Comparison of ENCODE assay signal across 9 mouse cellular contexts in the genomic region with DNA sequence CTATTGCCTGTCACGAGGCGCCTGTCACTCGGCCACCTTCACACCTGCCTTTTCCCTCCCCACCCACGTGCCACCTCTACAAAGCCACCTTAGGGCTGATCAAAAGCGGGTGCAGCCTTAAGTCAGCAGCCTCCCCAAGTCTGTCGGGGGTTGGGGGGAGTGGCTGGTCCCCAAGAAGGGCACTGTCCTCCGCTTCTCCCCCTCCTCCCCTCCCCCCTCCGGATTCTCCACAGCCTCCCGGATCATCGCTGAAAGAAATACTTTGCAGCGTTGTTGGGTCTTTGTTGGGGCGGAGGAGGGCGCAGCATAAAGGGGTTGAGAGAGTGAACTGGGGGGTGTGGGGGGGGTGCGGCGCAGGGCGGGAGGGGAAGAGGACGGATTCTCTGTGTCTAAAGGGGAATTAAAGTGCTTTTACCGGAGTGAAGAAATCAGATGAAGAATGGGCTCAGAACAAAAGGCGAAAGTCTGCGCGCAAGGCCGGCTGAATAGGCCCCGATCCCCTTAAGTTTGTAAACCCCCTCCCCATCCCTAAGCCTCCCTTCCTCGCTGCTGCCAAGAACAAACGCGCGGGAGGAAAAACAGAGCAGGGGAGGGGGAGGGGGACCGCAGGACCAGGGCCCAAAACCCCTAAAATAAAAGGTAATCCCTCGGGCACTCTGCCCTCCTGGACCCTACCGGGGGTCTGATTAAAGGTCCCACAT.
A peak's percentile ranks its signal among the peaks of the same experiment; 100 is the strongest.
DNase-seq lines count a peak whose midpoint lies in the region; ATAC-seq lines count a peak whose summit lies in the region.
"Had no signal": no experiment of that assay in that cellular context is flagged by ENCODE, and none has a peak within 500 bp of the region (broad histone marks: within the 10 kb centered on the region; RNA-seq: fewer than 3 reads in every experiment).

No protein-coding gene starts in this region.

- peak overlapping the region; percentile 26 for H3K4me2 ChIP-seq in lung, embryonic 16.5 days (ENCODE audit: low read depth, low read length)
- H3K4me2 ChIP-seq in forebrain, embryonic 14.5 days (ENCODE audit: low read length) = peak overlapping the region; percentile 48
- peak overlapping the region; percentile 40 for H3K4me2 ChIP-seq in limb, embryonic 15.5 days
- H3K4me2 ChIP-seq: liver, embryonic 15.5 days had no signal

- H3K9me3 ChIP-seq in lung, embryonic 16.5 days (ENCODE audit: control insufficient read depth, low read length) = no peaks in the 10 kb centered on the region
- H3K9me3 ChIP-seq in forebrain, embryonic 14.5 days (replicated peaks; ENCODE audit: control insufficient read depth, low read length) = no peaks in the 10 kb centered on the region
- H3K9me3 ChIP-seq in limb, embryonic 15.5 days = no peaks in the 10 kb centered on the region
- H3K9me3 ChIP-seq: liver, embryonic 15.5 days had no signal

- H3K4me1 ChIP-seq in lung, embryonic 16.5 days (replicated peaks; ENCODE audit: control insufficient read depth, insufficient read depth, low read length) = no peaks in the 10 kb centered on the region
- H3K4me1 ChIP-seq in forebrain, embryonic 14.5 days (ENCODE audit: control insufficient read depth, insufficient read depth, low read length) = peaks cover 10% of the 10 kb centered on the region; the same call in 1 of the 2 replicates
- peaks cover 7% of the 10 kb centered on the region for H3K4me1 ChIP-seq in limb, embryonic 15.5 days
- H3K4me1 ChIP-seq: liver, embryonic 15.5 days had no signal

- H3K4me3 ChIP-seq in lung, embryonic 16.5 days (ENCODE audit: low read length) = no peak overlapping the region
- H3K4me3 ChIP-seq in forebrain, embryonic 14.5 days (ENCODE audit: low read depth, low read length) = peak overlapping the region; percentile 19
- H3K4me3 ChIP-seq in limb, embryonic 15.5 days = peak overlapping the region; percentile 15; the same call in 1 of the 2 replicates
- H3K4me3 ChIP-seq: liver, embryonic 15.5 days had no signal

- no peak overlapping the region for H3K27ac ChIP-seq in lung, embryonic 16.5 days (ENCODE audit: low read length)
- H3K27ac ChIP-seq in forebrain, embryonic 14.5 days (ENCODE audit: low read depth, low read length) = no peak overlapping the region; the same call in 1 of the 2 replicates
- no peak overlapping the region for H3K27ac ChIP-seq in limb, embryonic 15.5 days
- H3K27ac ChIP-seq: liver, embryonic 15.5 days had no signal

- H3K36me3 ChIP-seq in lung, embryonic 16.5 days (ENCODE audit: control insufficient read depth, insufficient read depth, low read length) = no peaks in the 10 kb centered on the region
- H3K36me3 ChIP-seq in forebrain, embryonic 14.5 days (ENCODE audit: control insufficient read depth, insufficient read depth, low read length) = no peaks in the 10 kb centered on the region
- no peaks in the 10 kb centered on the region for H3K36me3 ChIP-seq in limb, embryonic 15.5 days
- H3K36me3 ChIP-seq: liver, embryonic 15.5 days had no signal

- no peak for ATAC-seq in lung, embryonic 16.5 days (ENCODE audit: low read depth)
- peak; percentile 64 for ATAC-seq in forebrain, embryonic 14.5 days
- no peak for ATAC-seq in limb, embryonic 15.5 days (ENCODE audit: insufficient number of reproducible peaks, low FRiP score, low TSS enrichment, low read depth)
- no peak for ATAC-seq in megakaryocyte-erythroid progenitor cell, adult 5-6 weeks (replicated peaks; ENCODE audit: low FRiP score, low TSS enrichment, poor library complexity, severe bottlenecking)

- peaks cover 24% of the 10 kb centered on the region for H3K27me3 ChIP-seq in lung, embryonic 16.5 days (ENCODE audit: control insufficient read depth, insufficient read depth, low read depth, low read length)
- no peaks in the 10 kb centered on the region for H3K27me3 ChIP-seq in forebrain, embryonic 14.5 days (replicated peaks; ENCODE audit: control insufficient read depth, insufficient read depth, low read length)
- peaks cover 67% of the 10 kb centered on the region for H3K27me3 ChIP-seq in limb, embryonic 15.5 days

- no peak overlapping the region for H3K9ac ChIP-seq in lung, embryonic 16.5 days (ENCODE audit: low read length)
- peak overlapping the region; percentile 57 for H3K9ac ChIP-seq in forebrain, embryonic 14.5 days (ENCODE audit: low read length)
- no peak overlapping the region for H3K9ac ChIP-seq in limb, embryonic 15.5 days
- H3K9ac ChIP-seq: liver, embryonic 15.5 days had no signal

- no peak for DNase-seq in lung, postnatal 4 days
- peak; percentile 71 for DNase-seq in forebrain, embryonic 14.5 days (ENCODE audit: low spot score)
- DNase-seq in testis, postnatal 14 days (ENCODE audit: low spot score) = no peak
- no peak for DNase-seq in right cerebral cortex, postnatal 14 days
- DNase-seq: thymus, postnatal 25 days had no signal

- WGBS in lung, embryonic 16.5 days = 1% methylated on average over 29 of the region's 30 CpGs
- 2% methylated on average over 29 of the region's 30 CpGs for WGBS in forebrain, embryonic 14.5 days
- 2% methylated on average over 29 of the region's 30 CpGs for WGBS in limb, embryonic 15.5 days
